Mouse (Mus musculus) spleen, adult 2 months (tissue): ENCODE measurements around the gene Aff4. TPM values are rescaled to one million over a fixed set of nuclear protein-coding genes. Genes with fewer than 3 reads are reported as not detected.

Experiments
- DNase-seq, 2 experiments: peaks; one replicate each; pipeline versions ENCODE4 v3.0.0 to v3.0.0-alpha.2; 2012 to 2021; ENCODE audit warnings: low spot score in 2 of 2, low read depth in 1 of 2
- H3K27ac ChIP-seq: fragments of 200-500 bp; 2 replicates; pipeline ENCODE4 v1.5.1; 2012; ENCODE audit warnings: low read length, inconsistent platforms; ENCODE audit not compliant: insufficient read depth
- H3K27me3 ChIP-seq: fragments of 200-500 bp; 2 replicates; pipeline ENCODE4 v1.6.1; 2012; ENCODE audit warnings: mild to moderate bottlenecking, moderate library complexity, low read length, inconsistent platforms; ENCODE audit not compliant: control insufficient read depth, insufficient read depth
- H3K36me3 ChIP-seq: fragments of 200-500 bp; 2 replicates; pipeline ENCODE4 v1.6.1; 2012; ENCODE audit warnings: mild to moderate bottlenecking, low read length, inconsistent platforms; ENCODE audit not compliant: control insufficient read depth, insufficient read depth
- H3K4me1 ChIP-seq: fragments of 200-500 bp; 2 replicates; pipeline ENCODE4 v1.6.1; 2011; ENCODE audit warnings: inconsistent platforms; ENCODE audit not compliant: control insufficient read depth, insufficient read depth, insufficient read length
- H3K4me3 ChIP-seq: fragments of 200-500 bp; 2 replicates; pipeline ENCODE4 v1.5.1; 2011; ENCODE audit warnings: mild to moderate bottlenecking, inconsistent platforms; ENCODE audit not compliant: insufficient read depth, insufficient read length; ENCODE audit errors: extremely low read depth
- CTCF ChIP-seq: fragments of 200-500 bp; IDR thresholded peaks from 2 replicates; pipeline ENCODE4 v1.5.1; 2011; ENCODE audit warnings: mild to moderate bottlenecking, inconsistent platforms; ENCODE audit not compliant: insufficient read depth, insufficient read length, insufficient replicate concordance; ENCODE audit errors: extremely low read depth
- POLR2A ChIP-seq: fragments of 200-500 bp; IDR thresholded peaks from 2 replicates; pipeline ENCODE4 v1.6.1; 2011; ENCODE audit warnings: low read depth, low read length, inconsistent platforms
- WGBS: fragments of 180-500 bp; shearing (Covaris S2); methylation state at CpG from one replicate; pipeline ENCODE4 v1.1.7; 2018; 5-methylcytosine and 5-hydroxymethylcytosine counted together
- polyA plus RNA-seq: library from polyadenylated mRNA; depleted of rRNA; stranded (reverse); fragments of >200 nt; gene quantifications from 2 replicates; pipeline ENCODE4 v1.2.3, GENCODE M21; 2012

Aff4 gene
- polyA plus RNA-seq, 1 experiment, result 8.9 TPM

DNA sequence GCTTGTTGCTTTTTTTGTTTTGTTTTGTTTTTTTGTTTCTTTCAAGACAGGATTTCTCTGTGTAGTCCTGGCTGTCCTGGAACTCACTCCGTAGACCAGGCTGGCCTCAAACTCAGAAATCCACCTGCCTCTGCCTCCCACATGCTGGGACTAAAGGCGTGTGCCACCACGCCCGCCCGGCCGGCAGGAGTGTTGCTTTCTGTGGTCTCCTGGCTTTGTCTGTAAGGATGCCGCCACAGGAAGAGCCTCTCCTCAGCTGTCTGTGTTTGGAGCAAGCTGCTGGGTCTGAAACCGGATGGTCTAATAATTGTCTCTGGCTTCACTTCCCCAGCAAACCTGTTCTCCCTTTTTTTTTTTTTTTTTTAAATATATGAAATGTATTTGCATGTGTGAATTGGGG lies 84.9 kb downstream of the Aff4 start:
- Histone ChIP-seq H3K27me3 (no peaks in the 10 kb centered on the region), H3K4me3 (no peak overlapping the region), H3K27ac (no peak overlapping the region), H3K4me1 (peaks cover 6% of the 10 kb centered on the region; the same call in 1 of the 2 replicates), H3K36me3 (no peaks in the 10 kb centered on the region)
- no peak for DNase-seq
- 65% methylated on average over 8 of the region's 8 CpGs for WGBS
- TF ChIP-seq CTCF, result no peak
- TF ChIP-seq POLR2A, result no peak

GRCm38 (mm10) chr11:53436338-53436737 lies 85.7 kb downstream of the Aff4 start:
- Histone ChIP-seq H3K4me1 (peaks cover 4% of the 10 kb centered on the region; the same call in 1 of the 2 replicates), H3K36me3 (no peaks in the 10 kb centered on the region), H3K27me3 (no peaks in the 10 kb centered on the region), H3K4me3 (no peak overlapping the region), H3K27ac (no peak overlapping the region)
- 79% methylated on average over 6 of the region's 6 CpGs for WGBS
- DNase-seq, result no peak
- TF ChIP-seq POLR2A (no peak), CTCF (no peak)

GRCm38 (mm10) chr11:53441921-53442320 lies 91.3 kb downstream of the Aff4 start:
- WGBS, result 4% methylated on average over 12 of the region's 12 CpGs
- Histone ChIP-seq H3K36me3 (no peaks in the 10 kb centered on the region), H3K4me1 (no peaks in the 10 kb centered on the region), H3K4me3 (no peak overlapping the region), H3K27me3 (no peaks in the 10 kb centered on the region), H3K27ac (no peak overlapping the region)
- no peak for DNase-seq
- no peak for TF ChIP-seq CTCF
- no peak for TF ChIP-seq POLR2A

DNA sequence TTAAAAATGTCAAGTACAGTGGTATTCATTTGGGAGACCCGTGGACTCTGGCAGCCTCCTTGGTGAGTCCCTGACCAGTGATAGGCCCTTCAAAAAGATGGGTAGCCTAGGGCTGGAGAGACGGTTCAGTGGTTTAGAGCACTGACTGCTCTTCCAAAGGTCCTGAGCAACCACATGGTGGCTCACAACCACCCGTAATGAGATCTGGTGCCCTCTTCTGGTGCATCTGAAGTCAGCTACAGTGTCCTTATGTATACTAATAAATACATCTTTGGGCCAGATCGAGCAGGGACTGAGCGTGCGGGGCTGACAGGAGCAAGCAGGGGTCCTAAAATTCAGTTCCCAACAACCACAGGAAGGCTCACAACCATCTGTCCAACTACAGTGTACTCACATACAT lies 93.2 kb downstream of the Aff4 start:
- H3K27me3 ChIP-seq, result no peaks in the 10 kb centered on the region
- H3K27ac ChIP-seq, result no peak overlapping the region
- TF ChIP-seq CTCF (peak; percentile 4; the same call in 1 of the 2 replicates), POLR2A (no peak)
- DNase-seq, result peak in 1 of 2 experiments; percentile 30
- WGBS, result 7% methylated on average over 6 of the region's 6 CpGs
- H3K36me3 ChIP-seq, result no peaks in the 10 kb centered on the region
- H3K4me1 ChIP-seq, result no peaks in the 10 kb centered on the region
- no peak overlapping the region for H3K4me3 ChIP-seq

GRCm38 (mm10) chr11:53445562-53445961 lies 94.9 kb downstream of the Aff4 start:
- H3K27me3 ChIP-seq, result no peaks in the 10 kb centered on the region
- no peak for DNase-seq
- H3K4me1 ChIP-seq, result no peaks in the 10 kb centered on the region
- TF ChIP-seq CTCF (no peak), POLR2A (no peak)
- WGBS, result 93% methylated on average over 13 of the region's 13 CpGs
- no peak overlapping the region for H3K4me3 ChIP-seq
- no peak overlapping the region for H3K27ac ChIP-seq
- H3K36me3 ChIP-seq, result no peaks in the 10 kb centered on the region

DNA sequence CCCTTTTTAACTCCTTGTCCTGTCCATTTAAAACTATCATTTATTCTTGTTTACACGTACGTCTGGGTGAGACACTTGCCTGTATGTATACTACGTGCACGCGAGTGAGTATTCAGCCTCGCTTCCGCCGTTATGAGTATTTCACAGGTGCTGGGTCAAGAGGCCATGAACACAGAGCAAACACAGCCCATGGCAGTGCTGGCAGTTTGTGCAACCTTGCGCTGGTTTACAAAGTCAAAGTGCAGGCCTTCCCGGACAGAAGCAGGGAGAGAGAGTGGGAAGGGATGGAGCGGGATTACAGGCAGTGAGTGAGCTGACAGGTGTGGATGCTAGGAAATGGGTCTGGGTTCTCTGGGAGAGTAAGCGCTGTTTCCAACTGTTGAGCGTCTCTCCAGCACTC lies 95.5 kb downstream of the Aff4 start:
- Histone ChIP-seq H3K27me3 (no peaks in the 10 kb centered on the region), H3K27ac (no peak overlapping the region), H3K4me1 (no peaks in the 10 kb centered on the region), H3K4me3 (no peak overlapping the region), H3K36me3 (no peaks in the 10 kb centered on the region)
- TF ChIP-seq POLR2A, result no peak
- no peak for TF ChIP-seq CTCF
- 97% methylated on average over 13 of the region's 13 CpGs for WGBS
- DNase-seq, result no peak

DNA sequence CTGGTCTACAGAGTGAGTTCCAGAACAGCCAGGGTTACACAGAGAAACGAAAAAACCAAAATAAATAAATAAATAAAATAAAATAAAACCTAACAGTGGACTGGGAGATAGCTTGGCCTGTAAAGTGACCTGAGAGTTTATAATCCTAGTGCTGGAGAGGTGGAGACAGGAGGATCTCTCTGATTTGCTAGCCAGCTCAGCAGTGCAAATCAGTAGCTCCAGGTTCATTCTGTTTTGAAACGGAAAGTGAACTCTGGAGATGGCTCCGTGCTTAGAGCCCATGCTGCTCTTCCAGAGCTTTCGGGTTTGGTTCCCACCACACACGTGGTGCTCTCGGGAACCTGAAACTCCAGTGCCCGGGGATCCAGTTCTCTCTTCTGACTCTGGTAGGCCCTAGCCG lies 97.4 kb downstream of the Aff4 start:
- Histone ChIP-seq H3K27ac (no peak overlapping the region), H3K36me3 (no peaks in the 10 kb centered on the region), H3K27me3 (no peaks in the 10 kb centered on the region), H3K4me3 (no peak overlapping the region), H3K4me1 (no peaks in the 10 kb centered on the region)
- TF ChIP-seq POLR2A, result no peak
- no peak for TF ChIP-seq CTCF
- no peak for DNase-seq
- 95% methylated on average over 8 of the region's 8 CpGs for WGBS
